Mouse (Mus musculus) hindlimb bud, embryonic 11.5 days (tissue): ENCODE measurements around the gene Hecw2.

Experiments
- DNase-seq: peaks from one replicate; pipeline ENCODE4 v3.0.0-alpha.2; 2012; ENCODE audit warnings: low read depth, low spot score; ENCODE audit errors: extremely low spot score

Hecw2 gene

GRCm38 (mm10) chr1:54118342-54118973 lies 76.5 kb downstream of the Hecw2 start:
- DNase-seq = no peak

GRCm38 (mm10) chr1:54110920-54111605 lies 83.9 kb downstream of the Hecw2 start:
- no peak for DNase-seq

DNA sequence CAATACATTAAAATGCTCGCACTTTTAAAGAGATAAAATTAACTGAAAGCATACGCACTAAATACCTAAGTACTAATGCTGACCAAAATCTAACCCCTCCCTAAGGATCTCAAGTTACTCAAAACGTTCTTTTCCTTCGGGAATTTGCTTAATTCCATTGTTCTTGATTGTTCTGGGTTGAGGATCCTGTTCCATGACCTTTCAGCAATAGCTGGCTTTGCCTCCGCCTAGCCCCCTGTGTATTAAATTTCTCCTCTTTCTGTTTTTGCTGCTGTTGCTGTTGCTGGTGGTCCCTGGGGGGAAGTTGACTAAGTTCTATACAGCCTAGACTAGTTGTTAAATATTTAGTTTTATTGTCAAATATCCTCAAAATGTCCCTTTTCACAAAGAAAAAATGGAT lies 85.7 kb downstream of the Hecw2 start:
- DNase-seq = no peak

GRCm38 (mm10) chr1:54106756-54107155 lies 88.2 kb downstream of the Hecw2 start:
- DNase-seq = no peak

DNA sequence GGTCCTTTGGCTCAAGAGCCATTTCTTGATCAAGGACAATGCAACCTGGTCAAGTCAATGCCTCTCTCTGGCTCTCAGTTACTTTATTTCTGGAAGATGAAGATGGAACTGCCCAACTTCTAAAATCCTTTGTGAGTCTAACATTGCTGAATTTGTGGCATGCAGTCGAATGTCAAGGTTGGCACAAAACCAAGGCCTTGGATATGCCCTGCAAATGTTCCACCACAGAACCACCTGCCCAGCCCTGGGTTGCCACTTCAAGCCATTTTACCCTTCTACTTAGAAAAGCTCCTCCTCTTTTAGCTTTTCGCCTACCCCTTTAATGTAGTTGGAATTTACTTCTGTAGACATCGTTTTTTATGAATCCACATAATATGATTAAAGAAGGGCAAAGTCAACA lies 115.3 kb downstream of the Hecw2 start:
- no peak for DNase-seq

GRCm38 (mm10) chr1:54074456-54074855 lies 120.5 kb downstream of the Hecw2 start:
- no peak for DNase-seq

- DNase-seq = peak; percentile 49
Measured at GRCm38 (mm10) chr1:54070121-54070520, 124.8 kb downstream of the Hecw2 start.

DNA sequence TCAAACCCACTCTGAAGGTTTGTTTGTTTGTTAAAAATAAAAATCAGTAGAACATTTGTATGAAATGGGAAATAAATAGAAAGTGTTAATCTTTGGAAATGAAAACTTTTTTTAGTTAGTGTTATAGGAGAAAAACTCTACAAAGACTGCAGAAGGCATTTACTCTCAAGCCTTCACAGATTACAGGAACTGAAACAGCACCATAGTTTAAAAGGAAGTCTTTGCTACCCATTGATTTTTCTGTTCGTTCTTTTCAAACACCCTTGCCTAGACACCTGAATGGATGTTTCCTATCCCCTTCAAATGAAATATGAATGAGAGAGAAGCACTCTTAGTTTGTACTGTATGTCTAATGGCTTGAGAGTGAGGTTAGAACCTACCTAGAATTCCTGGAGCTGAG lies 126.7 kb downstream of the Hecw2 start:
- no peak for DNase-seq

- DNase-seq = no peak
Measured at GRCm38 (mm10) chr1:54065434-54065833, 129.5 kb downstream of the Hecw2 start.

DNA sequence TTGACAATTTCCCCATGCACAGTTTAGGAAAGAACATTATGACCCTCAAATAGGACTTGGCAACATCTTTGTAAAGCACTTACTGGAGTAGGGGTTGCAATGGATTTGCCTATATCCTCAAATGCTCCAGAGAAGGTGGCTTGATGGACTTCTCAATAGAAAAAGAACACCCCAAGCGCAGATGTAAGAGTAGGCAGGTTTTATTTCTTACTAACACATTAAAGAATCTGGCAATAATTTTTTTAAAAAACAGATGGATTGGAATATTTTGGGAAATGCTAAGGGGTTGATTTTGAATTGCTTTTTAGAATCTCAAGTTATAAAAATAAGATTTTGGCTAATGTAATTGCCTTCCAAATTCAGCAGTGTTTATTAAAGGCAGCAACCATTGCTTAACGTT lies 133.9 kb downstream of the Hecw2 start:
- DNase-seq = no peak

- DNase-seq = no peak
Measured at GRCm38 (mm10) chr1:54059731-54060130, 135.2 kb downstream of the Hecw2 start.

GRCm38 (mm10) chr1:54052771-54053170 lies 142.2 kb downstream of the Hecw2 start:
- no peak for DNase-seq

DNA sequence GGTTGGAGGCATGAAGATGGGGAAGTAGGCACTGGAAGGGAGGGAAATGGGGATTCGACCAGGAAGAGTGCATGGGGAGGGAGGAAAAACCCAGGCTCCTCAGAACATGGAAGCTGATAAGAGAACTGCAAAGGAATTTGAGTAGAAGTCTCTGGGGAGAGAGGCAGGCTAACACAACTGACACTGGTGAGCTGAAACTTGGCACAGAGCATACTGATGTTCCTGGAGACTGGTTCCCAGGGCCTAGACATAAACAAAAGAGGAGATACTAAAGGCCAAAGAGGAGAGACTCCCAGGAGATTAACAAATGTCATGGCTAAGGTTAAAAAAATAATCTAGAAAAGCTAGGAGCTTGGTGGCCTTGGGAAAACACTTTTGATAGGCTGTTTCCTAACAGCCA lies 148.0 kb downstream of the Hecw2 start:
- no peak for DNase-seq

GRCm38 (mm10) chr1:54039062-54039461 lies 155.9 kb downstream of the Hecw2 start:
- DNase-seq = peak; percentile 6

DNA sequence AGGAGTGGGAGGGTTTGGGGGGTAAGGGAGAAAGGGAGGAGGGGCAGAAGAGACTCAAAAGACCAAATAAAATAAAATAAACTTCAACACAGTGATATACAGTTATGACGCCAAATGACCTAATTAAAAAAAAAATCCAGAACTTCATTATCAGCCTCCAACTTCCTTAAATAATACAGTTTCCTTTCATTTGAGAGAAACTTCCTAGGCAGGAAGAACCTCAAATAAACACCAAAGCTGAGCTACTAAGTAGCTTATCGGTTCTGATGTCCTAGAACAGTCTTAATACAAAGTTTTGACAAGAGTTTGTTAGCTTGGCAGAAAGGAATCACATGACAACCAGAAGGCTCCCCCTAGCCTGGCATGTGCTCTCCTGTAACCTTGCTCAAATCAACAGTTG lies 177.3 kb downstream of the Hecw2 start:
- DNase-seq = no peak

DNA sequence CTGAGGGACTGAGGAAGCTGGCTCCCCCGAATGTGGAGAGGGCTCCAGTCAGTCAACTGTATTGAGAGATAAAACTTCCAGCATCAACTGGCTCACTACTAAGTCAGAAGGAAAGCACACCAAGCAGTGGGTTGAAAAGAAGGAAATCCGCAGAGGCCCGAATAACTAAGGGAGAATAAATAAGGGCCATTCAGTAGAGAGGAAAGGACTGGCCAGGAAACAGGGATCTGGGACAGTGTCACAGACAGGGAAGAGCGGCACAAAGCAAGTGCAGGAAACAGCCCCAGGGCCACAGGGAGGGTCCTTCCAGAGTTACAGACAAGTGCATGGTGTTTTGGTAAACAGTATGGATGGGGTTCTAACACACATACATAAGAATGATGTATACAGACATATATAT lies 179.2 kb downstream of the Hecw2 start:
- DNase-seq = no peak

GRCm38 (mm10) chr1:54012414-54012813 lies 182.6 kb downstream of the Hecw2 start:
- DNase-seq = no peak

- no peak for DNase-seq
Measured at GRCm38 (mm10) chr1:54009418-54010064, 185.4 kb downstream of the Hecw2 start.

- DNase-seq = no peak
Measured at GRCm38 (mm10) chr1:54005860-54006386, 189.0 kb downstream of the Hecw2 start.

DNA sequence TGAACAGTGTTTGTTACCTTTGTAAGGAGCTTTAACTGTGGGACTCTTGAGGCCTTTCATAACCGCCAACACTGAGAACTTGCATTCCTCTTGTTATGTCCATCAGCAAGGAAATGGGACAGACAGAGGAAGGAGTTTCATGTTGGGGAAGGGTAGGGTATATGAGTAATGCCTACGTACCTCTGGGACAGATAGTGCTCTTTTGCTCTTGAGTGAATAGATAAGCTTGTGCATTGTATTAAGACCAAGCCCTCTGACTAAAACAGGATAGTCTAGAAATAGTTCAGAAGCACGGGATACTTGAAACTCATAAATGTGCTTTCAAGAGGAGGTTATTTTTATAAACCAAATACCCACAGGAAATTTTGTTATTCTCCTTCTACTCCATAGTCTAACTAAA lies 191.7 kb downstream of the Hecw2 start:
- no peak for DNase-seq

GRCm38 (mm10) chr1:54002077-54002476 lies 192.9 kb downstream of the Hecw2 start:
- no peak for DNase-seq

DNA sequence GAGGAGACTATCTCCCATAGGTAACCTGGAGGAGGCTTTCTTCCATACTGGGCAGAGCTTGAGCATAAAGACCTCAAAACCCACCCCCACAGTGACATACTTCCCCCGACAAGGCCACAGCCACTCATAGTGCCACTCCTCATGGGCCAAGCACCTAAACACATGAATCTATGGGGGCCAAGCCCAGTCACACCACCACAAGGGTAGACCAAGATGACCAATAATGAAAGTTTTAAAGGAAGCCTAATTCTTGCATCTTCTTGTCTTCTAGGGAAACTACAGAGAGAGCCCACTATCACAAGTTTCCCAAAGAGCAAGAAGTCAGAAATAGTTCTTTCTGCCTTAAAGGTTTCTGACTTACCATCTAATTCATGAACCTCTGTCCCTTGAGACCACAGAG lies 197.7 kb downstream of the Hecw2 start:
- DNase-seq = no peak
